Mouse (Mus musculus): ENCODE data around the gene Nipbl.
"Not testable (repeated sequence)": the region's sequence is repeated elsewhere in the genome, so short reads cannot be mapped to it uniquely, and the experiment has no call there.

Nipbl gene

DNA sequence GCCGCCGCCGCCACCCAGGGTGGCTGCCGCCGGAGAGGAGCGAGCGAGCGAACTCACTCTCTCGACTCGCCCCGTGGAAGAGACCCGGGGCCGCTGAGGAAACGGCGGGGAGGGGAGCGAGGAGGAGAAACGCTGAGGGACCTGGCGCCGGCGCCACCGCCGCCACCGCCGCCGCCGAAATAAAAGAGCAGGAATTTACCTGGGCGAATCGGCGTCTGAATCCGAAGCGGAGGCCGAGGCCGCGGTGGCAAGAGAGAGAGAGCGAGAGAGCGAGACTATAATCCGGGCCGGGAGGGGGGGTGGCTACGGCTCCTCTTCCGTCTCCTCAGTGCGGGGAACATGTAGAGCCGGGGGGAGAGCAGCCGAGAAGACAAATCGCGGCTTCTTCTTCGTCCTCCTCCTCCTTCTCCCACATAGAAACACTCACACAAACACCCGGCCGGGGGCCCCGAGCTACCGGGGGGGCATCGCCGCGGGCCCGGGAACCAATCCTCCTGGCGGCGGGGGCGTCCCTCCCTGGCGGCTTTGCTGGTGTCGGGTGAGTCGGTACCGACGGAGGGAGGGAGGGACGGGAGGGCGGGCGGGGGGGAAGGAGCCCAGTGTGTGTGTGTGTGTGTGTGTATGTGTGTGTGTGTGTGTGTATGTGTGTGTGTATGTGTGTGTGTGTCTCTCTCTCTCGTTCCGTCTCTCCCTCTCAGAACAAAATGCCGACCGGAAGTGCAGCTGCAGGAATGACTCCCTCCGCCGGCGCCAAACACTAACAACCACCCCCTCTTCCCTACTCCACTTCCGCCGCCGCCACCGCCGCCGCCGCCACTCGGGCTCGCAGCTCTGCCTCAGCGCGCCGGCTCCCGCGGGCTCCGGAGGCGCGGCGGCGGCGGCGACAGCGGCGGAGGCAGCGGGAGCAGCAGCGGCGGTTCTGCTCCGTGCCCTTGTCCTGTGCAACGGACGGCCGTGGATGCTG is at the start of gene Nipbl:
Gene Nipbl, minus strand, starts transcription at position 538 of the 964 bp plus-strand sequence.
- Histone ChIP-seq H3K36me3 (ENCODE audit: control insufficient read depth, insufficient read depth, low read length, poor library complexity, severe bottlenecking) (no peaks in the 10 kb centered on the region), H3K27me3 (ENCODE audit: control insufficient read depth, insufficient read depth, low read length, poor library complexity, severe bottlenecking) (no peaks in the 10 kb centered on the region)
- DNase-seq (ENCODE audit: low read depth, low spot score), result peak; percentile 91

DNA sequence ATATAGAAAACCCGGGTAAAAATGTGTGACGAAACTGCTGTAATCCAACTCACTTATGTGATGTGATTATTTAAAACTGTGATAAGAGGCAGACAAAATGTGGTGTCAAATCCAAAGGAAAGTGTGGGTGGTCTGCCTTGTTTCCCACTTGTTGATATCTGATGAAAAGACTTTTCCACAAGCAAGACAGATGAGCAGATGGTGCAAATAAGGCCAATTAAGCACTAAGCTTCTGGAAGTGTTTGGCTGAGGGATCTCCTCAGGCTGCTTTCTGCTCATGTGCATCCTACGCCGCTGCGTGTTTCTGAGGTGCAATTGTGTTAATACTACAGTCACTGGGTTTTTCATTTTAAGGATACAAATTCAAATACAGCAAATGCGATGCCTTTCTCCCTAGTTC is 41.0 kb upstream of the Nipbl start:
- no peak for DNase-seq (ENCODE audit: low read depth, low spot score)
- Histone ChIP-seq H3K27me3 (ENCODE audit: control insufficient read depth, insufficient read depth, low read length, poor library complexity, severe bottlenecking) (no peaks in the 10 kb centered on the region), H3K36me3 (ENCODE audit: control insufficient read depth, insufficient read depth, low read length, poor library complexity, severe bottlenecking) (no peaks in the 10 kb centered on the region)

DNA sequence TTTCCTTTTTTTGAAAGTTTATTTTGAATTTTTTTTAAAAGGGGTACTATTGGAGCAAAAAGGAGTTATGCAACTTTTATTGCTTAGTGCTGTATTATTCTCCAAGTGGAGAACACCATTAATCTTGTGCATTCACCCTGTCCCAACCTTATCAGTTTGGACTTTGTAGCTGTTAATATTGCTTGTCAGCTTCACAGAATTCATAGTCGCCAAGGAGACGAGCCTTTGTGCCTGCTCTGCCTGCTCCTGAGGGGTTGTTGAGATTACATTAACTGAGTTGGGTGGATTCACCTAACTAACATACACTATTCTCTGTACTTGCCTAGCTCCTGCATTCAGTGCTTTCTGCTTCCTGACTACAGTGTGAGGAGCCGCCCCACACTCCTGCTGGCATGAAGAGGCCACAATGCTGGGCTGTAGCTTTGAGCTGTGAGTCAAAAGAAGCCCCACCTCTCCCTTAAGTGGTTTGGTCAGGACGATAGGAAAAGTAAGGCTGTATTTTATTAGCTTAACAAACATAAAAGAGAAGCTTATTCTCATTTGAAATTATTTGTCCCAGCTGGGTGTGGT is 24.8 kb upstream of the Nipbl start:
- H3K36me3 ChIP-seq (ENCODE audit: control insufficient read depth, insufficient read depth, low read length, poor library complexity, severe bottlenecking), result no peaks in the 10 kb centered on the region
- H3K27me3 ChIP-seq (ENCODE audit: control insufficient read depth, insufficient read depth, low read length, poor library complexity, severe bottlenecking), result no peaks in the 10 kb centered on the region
- DNase-seq (ENCODE audit: low read depth, low spot score), result no peak

DNA sequence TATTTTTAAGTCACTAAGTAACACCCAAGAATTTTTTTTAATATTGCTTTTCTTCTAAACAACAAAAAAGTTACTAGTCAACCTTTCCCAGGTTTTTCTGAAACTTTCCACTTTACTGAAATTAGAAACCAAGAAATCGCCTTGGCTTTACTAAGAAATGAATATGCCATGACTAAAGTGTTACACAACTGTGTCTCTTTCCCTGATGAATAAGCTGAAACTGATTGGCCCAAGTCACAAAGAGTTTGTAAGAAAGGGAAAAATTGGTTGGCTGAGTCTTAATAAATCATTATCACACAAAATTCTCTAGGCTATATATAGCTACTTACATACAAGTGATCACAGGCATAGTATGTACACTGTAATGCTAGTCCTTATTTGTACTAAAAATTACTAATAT is 19.3 kb upstream of the Nipbl start:
- H3K27me3 ChIP-seq (ENCODE audit: control insufficient read depth, insufficient read depth, low read length, poor library complexity, severe bottlenecking), result no peaks in the 10 kb centered on the region
- no peaks in the 10 kb centered on the region for H3K36me3 ChIP-seq (ENCODE audit: control insufficient read depth, insufficient read depth, low read length, poor library complexity, severe bottlenecking)
- DNase-seq (ENCODE audit: low read depth, low spot score), result no peak

DNA sequence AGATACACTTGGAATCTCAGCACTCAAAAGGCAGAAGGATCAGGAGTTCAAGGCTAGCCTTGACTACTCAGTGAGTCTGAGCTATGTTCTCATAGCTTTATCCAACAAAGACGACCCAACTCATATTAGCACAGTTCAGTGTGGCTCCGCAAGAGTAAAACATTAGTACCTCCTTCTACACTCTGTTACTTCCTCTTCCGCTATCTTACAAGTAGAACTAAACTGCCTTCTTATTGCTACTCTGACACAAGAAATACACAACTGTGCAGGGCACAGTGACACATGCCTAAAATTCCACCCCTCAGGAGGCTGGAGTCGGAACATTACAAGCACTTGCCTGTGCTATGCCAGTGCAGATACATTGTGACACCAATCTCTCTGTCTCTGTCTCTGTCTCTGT is 18.5 kb upstream of the Nipbl start:
- no peak for DNase-seq (ENCODE audit: low read depth, low spot score)
- Histone ChIP-seq H3K36me3 (ENCODE audit: control insufficient read depth, insufficient read depth, low read length, poor library complexity, severe bottlenecking) (no peaks in the 10 kb centered on the region), H3K27me3 (ENCODE audit: control insufficient read depth, insufficient read depth, low read length, poor library complexity, severe bottlenecking) (no peaks in the 10 kb centered on the region)

DNA sequence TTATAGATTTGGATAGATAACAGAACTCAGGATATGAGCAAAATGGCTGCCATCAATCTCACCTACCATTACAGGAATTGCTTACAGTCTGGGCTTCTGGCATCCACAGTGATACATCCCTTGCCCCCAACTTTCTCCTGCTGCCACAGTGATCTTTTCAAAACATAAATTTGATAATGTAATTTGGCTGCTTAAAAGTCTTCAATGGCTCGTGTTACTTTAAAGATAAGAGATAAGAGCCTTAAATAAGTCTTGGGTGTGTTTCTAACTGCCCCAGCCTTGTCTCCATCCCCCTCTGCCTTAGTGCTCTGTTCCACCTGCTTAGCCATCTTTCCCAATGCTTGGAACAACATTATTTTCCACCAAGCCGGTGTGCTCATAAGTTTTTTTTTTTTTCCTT is 16.6 kb upstream of the Nipbl start:
- Histone ChIP-seq H3K27me3 (ENCODE audit: control insufficient read depth, insufficient read depth, low read length, poor library complexity, severe bottlenecking) (no peaks in the 10 kb centered on the region), H3K36me3 (ENCODE audit: control insufficient read depth, insufficient read depth, low read length, poor library complexity, severe bottlenecking) (no peaks in the 10 kb centered on the region)
- no peak for DNase-seq (ENCODE audit: low read depth, low spot score)

DNA sequence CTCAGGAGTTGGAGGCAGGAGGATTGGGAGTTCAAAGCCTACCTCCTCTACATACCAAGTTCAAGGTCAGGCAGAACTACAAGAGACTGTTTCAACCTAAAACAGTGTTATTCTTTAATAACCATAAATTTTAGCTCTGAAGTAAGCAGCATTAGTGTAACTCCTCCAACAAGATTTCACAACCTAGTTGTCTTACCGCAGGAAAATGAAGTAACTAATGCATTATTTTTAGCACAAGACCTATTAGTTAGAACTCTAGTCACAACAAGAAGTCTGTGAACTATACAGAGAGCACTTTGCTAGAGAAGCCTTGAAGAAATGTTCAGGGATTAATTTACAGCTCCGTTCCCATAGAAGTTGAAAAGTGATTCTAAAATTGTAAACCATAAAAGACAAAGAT is 15.7 kb upstream of the Nipbl start:
- no peak for DNase-seq (ENCODE audit: low read depth, low spot score)
- Histone ChIP-seq H3K36me3 (ENCODE audit: control insufficient read depth, insufficient read depth, low read length, poor library complexity, severe bottlenecking) (no peaks in the 10 kb centered on the region), H3K27me3 (ENCODE audit: control insufficient read depth, insufficient read depth, low read length, poor library complexity, severe bottlenecking) (no peaks in the 10 kb centered on the region)

DNA sequence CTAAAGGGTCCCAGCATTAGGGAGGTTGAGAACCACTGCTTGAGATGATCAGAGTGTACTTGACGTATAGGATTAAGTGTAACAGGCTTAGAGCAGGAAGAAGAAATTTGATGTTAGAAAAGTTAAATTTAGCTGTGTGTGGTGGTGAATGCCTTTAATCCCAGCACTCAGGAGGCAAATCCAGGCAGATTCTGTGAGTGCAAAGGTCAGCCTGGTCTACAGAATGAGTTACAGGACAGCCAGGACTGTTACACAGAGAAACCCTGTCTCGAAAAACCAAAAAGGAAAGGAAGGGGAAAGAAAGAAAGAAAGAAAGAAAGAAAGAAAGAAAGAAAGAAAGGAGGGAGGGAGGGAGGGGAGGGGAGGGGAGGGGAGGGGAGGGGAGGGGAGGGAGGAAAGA is 12.0 kb upstream of the Nipbl start:
- H3K36me3 ChIP-seq (ENCODE audit: control insufficient read depth, insufficient read depth, low read length, poor library complexity, severe bottlenecking); H3K27me3 ChIP-seq (ENCODE audit: control insufficient read depth, insufficient read depth, low read length, poor library complexity, severe bottlenecking); DNase-seq (ENCODE audit: low read depth, low spot score): not testable (repeated sequence)

DNA sequence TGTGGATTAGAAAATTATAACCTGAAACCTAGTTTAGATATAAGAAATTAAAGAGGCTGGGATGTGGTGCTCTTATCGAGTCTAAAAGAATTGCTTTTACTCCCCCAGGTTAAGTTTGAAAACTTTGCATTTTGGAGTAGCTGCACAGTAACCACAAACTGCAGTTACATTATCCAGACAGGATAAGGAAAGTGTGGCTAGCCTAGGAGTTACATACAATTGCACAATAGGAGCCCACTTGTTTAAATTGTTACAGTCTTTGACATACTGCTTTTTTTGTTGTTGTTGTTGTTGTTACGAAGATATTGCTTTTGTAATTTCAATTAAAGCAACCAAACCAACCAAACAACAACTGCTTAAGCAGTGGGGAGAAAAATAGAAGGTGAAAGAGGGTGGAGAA is 11.2 kb upstream of the Nipbl start:
- Histone ChIP-seq H3K27me3 (ENCODE audit: control insufficient read depth, insufficient read depth, low read length, poor library complexity, severe bottlenecking) (no peaks in the 10 kb centered on the region), H3K36me3 (ENCODE audit: control insufficient read depth, insufficient read depth, low read length, poor library complexity, severe bottlenecking) (no peaks in the 10 kb centered on the region)
- DNase-seq (ENCODE audit: low read depth, low spot score), result no peak

DNA sequence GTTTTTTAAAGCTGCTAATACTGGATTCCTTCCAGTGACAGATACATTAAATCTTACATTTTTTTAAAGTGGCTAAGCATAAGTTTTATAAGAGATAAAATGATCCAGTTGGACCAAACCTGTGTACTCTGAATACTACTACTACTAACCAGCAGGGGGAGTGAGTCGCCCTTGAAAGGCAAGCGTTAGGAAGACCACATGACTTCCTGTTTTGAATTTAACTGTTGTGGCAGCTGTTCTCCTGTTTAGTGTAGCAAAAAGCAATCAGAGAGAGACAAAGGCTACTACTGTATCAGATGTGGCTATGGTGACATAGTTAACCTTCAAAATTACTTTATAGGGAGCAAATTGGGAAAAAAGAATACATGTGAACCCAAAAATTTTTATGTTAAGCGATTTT is 6.8 kb upstream of the Nipbl start:
- no peaks in the 10 kb centered on the region for H3K36me3 ChIP-seq (ENCODE audit: control insufficient read depth, insufficient read depth, low read length, poor library complexity, severe bottlenecking)
- DNase-seq (ENCODE audit: low read depth, low spot score), result peak; percentile 89
- H3K27me3 ChIP-seq (ENCODE audit: control insufficient read depth, insufficient read depth, low read length, poor library complexity, severe bottlenecking), result no peaks in the 10 kb centered on the region

DNA sequence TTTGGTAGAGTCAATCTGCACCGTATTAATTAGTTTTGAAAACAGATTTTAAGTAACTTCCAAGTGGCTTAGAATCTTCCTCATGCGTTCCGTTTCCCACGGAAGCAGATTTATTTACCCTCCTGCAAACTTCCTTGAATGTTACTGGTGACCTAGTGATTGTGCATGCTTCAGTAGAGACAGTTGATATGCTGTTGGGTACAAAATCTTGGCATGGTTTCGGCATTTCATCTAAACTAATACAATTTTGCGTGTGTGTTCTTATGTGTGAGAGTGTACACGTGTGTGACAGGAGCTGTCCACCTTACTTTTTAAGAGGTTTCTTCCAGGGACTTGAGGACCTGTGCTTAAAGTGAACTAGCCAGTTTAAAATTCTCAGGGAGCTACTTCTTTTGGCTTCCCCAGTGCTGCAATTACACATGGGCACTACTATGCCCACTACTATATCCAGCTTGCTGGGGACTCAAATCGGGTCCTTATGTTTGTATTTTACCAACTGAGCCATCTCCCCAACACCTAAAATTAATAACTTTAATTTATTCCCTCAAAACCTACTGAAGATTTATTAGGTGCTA is 3.0 kb upstream of the Nipbl start:
- Histone ChIP-seq H3K27me3 (ENCODE audit: control insufficient read depth, insufficient read depth, low read length, poor library complexity, severe bottlenecking) (no peaks in the 10 kb centered on the region), H3K36me3 (ENCODE audit: control insufficient read depth, insufficient read depth, low read length, poor library complexity, severe bottlenecking) (no peaks in the 10 kb centered on the region)
- DNase-seq (ENCODE audit: low read depth, low spot score), result no peak

DNA sequence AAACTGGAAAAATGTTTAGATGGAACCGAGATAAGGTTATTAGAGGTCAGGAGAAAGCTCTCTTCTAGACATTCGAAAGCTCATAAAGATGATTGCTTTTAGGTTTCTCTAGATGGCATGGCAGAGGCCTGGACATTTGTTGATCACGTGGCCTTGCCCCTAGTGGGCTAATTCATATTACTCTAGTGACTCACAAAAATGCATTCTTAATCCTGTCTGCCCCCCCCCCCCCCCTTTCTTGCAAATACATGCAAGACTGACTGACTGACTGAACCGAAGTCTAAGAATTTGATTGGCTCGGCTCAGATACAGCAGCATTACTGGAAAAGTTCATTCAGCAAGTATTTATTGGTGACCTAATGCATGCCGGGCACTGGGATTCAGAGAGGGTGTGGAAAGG is 2.2 kb upstream of the Nipbl start:
- Histone ChIP-seq H3K27me3 (ENCODE audit: control insufficient read depth, insufficient read depth, low read length, poor library complexity, severe bottlenecking) (no peaks in the 10 kb centered on the region), H3K36me3 (ENCODE audit: control insufficient read depth, insufficient read depth, low read length, poor library complexity, severe bottlenecking) (no peaks in the 10 kb centered on the region)
- DNase-seq (ENCODE audit: low read depth, low spot score), result peak; percentile 85

DNA sequence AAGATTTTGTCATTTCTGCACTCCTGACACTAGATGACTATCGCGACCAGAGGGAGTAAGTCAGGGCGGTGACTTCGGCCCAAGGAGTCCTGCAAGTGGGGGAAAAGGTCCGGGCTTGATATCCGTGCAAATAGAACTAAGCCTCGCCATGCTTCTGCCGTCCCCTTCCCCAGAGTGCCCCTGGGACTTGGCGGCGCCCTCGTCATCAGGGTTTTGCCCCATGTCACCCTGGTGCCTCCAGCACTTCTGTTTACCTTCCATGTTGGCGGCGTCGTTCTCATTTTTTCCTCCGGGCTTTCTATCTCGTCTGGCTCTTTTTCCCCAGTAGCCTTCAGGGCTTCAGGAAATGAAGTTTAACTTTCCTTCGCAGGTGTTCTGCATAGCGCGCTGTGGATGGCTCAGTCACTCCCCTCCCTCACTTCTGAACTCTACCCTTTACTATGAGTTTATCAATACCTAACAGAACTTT is 1.7 kb upstream of the Nipbl start:
- DNase-seq (ENCODE audit: low read depth, low spot score), result peak; percentile 72

DNA sequence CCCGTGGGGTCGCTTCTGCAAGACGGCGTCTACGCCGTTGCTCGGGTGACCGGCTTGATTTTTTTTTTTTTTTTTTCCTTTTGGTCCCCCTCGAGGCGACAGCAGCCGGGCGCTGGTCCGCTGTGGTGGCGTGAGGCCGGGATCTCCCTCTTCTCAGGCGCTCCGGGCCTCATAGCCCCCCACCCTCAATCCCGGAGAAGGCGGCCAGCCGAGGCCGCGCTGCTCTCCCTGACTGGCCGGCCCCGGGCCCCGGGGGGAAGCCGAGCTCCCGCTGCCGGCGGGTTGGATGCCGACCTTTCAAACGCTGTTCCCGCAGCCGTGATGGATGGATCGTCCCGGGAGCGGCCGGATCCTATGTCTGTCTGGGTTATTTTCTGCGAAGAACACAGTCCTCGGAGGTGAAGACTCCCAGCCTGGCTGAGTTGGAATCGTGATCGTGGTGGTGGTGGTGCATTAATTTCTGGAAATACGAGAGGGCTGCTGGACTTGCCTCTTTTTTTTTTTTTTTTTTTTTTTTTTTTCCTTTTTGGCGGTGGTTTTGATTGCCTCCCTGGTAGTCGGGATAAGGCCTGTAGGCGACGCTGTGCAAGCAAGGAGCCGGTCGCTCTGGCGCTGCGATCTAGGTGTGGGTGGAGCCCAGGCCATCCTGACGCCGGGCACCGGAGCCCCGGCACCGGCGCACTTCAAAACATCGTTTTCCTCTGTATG is 781 bp upstream of the Nipbl start:
- H3K36me3 ChIP-seq (ENCODE audit: control insufficient read depth, insufficient read depth, low read length, poor library complexity, severe bottlenecking), result no peaks in the 10 kb centered on the region
- H3K27me3 ChIP-seq (ENCODE audit: control insufficient read depth, insufficient read depth, low read length, poor library complexity, severe bottlenecking), result no peaks in the 10 kb centered on the region
- peak; percentile 89 for DNase-seq (ENCODE audit: low read depth, low spot score)

More for the DNA sequence above, 1.7 kb upstream of the Nipbl start:
- Histone ChIP-seq H3K27me3 (ENCODE audit: control insufficient read depth, insufficient read depth, low read length, poor library complexity, severe bottlenecking) (no peaks in the 10 kb centered on the region), H3K36me3 (ENCODE audit: control insufficient read depth, insufficient read depth, low read length, poor library complexity, severe bottlenecking) (no peaks in the 10 kb centered on the region)
